Mouse (Mus musculus) splenic B cell, adult 2 months (primary cell): ENCODE results near the gene Hoxa5.

Experiments used
- DNase-seq: peaks from one replicate; pipeline ENCODE4 v3.0.0-alpha.2; 2011; ENCODE audit warnings: low read depth, low spot score
- H3K27me3 ChIP-seq: 2 replicates; pipeline ENCODE4 v1.6.1; 2012; ENCODE audit warnings: mild to moderate bottlenecking, low read length, moderate library complexity, mixed read lengths; ENCODE audit not compliant: control insufficient read depth, poor library complexity, insufficient read depth, severe bottlenecking
- H3K36me3 ChIP-seq: 2 replicates; pipeline ENCODE4 v1.6.1; 2012; ENCODE audit warnings: mild to moderate bottlenecking, low read length, moderate library complexity, mixed read lengths; ENCODE audit not compliant: control insufficient read depth, poor library complexity, insufficient read depth, severe bottlenecking

Gene Hoxa5

DNA sequence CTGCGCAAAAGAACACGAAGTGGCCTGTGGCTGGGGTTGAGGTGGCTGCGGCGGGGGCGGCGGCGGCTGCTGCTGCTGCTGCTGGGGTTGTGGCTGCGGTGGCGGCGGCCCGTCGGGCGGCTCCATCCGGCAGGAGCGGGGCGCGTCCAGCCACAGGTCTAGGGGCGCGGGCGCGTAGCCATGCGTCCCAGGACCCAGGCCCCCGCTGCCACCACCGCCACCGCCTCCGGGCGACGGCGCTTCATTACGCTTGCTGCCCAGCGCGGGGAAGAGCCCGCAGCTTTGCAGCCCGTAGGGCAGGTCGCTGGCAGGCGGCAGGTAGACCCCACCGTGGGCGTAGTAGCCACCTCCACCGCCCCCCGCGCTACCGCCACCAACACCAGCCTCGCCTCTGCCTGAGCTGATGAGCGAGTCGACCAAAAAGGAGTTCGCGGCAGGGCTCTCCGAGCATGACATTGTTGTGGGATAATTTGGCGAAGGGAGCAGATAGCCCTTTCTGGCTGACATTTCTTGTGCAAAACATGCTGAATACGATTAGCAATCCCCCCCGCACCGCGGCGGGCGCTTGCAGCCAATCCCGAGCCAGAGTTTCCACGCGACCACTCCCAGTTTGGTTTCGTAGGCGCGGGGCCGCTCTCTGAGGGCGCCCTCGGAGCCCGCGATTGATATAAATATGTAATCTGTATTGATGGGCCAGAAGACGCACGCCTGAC is 30.2 kb upstream of the Hoxa5 start:
- DNase-seq = no peak
- peaks cover 8% of the 10 kb centered on the region for H3K27me3 ChIP-seq
- H3K36me3 ChIP-seq = no peaks in the 10 kb centered on the region

DNA sequence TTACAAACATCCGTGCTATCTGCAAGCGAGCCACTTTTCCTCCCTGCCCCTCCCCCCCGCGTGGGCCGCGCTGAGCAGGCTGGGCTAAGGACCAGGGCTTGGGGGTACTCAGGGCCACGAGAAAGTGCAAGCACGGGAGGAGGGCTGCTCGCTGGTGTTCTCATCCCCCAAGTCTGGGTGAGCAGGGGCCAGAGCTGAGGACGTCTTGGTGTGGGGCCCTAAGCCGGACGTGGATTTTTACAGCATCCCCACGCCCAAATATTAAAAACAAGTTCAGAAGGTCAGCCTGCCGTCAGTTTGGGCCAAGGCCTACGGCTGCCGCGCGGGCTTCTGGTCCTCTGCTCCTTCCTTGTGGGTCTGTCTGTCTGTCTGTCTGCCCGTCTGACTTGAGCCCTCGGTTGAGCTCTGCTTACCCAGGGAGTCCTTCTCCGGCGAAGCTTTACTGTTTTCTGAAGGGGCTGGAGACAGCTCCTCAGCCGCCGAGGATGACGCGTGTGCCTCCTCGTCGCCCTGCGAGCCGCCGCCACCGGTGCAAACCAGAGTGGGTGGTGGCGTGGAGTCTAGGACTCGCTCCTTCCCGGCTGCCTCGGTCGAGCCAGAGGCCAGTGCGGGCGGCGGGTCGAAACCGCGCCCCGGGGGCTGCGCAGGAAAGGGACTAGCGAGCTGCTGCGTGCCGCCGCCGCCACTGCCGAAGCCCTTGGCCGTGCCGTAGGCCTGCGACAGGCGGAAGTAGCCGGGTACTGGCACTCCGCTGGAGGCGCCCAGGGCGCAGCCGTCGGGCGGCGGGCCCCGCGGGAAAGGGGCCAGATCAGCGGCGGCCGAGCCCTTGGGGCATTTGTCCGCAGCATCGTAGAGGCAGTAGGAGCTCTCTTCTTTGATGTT is 29.4 kb upstream of the Hoxa5 start:
- H3K27me3 ChIP-seq = peaks cover 10% of the 10 kb centered on the region
- peak; percentile 39 for DNase-seq
- H3K36me3 ChIP-seq = no peaks in the 10 kb centered on the region

DNA sequence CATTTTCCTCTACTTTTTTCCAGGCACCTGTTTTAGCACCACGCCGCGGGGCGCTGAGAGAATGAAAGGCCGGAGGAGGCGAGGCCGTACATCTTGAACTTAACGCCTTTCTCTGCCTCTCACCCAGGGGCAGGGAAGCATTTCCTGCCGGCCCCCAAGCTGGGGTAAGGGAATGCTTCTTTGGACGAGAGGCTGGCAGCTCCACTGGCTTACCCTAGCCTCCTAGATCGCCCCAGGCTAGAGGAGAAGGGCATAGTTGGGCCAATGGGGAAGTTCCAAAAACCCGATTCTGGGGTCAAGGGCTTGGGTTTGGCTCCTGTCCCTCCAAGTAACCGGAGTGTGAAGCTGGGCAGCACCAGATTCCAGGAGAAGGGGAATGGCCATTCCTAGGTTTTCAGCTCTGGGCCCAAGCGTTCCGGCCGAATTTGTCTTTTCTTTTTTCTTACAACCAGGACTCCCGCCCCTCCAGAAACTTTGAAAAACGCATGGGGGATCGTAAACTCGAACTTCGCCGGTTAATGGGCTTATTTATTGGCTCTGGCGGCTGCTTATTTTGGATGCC is 28.7 kb upstream of the Hoxa5 start:
- Histone ChIP-seq H3K36me3 (no peaks in the 10 kb centered on the region), H3K27me3 (peaks cover 10% of the 10 kb centered on the region)
- no peak for DNase-seq

DNA sequence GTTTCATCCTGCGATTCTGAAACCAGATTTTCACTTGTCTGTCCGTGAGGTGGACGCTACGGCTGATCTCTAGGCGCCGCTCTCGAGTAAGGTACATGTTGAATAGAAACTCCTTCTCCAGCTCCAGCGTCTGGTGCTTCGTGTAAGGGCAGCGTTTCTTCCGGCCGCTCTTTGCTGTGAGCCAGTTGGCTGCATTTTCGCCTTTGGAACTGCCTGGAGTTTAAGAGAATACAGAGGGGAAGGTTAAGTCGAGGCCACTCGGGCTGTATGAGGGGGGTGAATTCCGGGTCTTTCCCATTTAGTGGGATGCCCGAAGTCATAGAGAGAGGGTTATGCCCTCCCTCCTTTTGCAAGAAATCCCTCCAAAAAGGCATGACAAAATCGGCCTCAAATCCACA is 28.2 kb upstream of the Hoxa5 start:
- H3K36me3 ChIP-seq = no peaks in the 10 kb centered on the region
- H3K27me3 ChIP-seq = peaks cover 10% of the 10 kb centered on the region
- peak; percentile 44 for DNase-seq

DNA sequence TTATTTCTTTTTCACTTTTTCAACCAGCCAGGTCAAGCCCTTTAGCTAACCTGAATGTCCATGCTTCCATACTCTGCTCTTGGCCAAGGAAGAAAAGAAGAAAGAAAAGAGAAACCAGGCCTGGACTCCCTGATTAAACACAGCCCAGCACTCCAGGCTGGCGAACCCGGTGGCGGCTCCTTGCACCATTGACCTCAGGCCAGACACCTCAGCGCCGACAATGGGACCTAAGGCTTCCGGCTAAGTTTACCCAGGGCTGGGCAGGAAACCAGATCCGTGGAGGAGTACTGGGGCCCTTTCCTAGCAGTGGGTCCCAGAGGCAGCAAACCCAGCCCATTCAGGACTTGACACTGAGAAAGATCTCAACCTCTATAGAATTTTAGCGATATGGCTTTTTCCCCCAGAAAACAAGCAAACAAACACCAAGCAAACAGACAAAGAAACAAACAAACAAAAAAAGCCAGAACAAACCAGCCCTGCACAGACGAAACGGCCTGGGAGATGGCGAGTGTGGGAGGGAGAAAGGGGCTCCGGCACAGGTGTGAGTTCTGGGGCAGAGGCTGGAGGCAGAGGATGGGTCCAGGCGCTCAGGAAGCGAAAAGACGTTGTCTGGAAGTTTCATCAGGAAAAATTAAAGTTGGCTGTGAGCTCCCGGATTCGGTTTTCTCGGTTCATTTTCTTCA is 27.6 kb upstream of the Hoxa5 start:
- Histone ChIP-seq H3K27me3 (peaks cover 10% of the 10 kb centered on the region), H3K36me3 (no peaks in the 10 kb centered on the region)
- no peak for DNase-seq

DNA sequence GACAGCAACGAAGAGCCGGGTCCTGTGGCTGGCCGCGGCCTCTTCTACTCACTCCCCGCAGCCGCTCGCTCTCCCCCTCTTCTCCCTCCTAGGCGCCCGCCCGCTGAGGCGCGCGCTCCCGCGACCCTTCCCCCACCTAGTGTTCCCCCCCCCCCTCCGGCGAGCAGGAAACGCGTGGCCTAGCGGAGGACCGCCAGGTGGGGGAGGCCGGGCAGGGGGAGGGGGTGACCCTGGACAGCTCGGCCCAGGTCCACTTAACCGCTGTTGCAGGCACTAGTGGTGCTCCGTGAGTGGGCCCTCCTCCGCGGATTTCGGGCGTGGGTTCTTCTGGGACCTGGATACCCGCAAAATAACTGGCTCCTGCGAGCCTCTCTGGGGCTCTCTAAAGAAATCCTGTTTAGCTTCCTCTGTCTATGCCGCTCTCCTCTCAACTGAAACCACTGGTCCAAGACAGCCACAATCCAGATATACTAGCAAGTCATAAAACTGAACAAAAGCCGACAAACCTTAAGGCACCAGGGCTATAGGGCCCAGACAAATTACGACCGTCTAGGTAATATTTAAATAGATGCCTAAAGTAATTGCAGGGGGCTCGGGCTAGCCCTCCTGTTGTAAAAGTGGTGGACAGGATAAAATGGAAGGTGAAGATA is 26.3 kb upstream of the Hoxa5 start, which contains the start of gene Hoxa9:
Hoxa9 (minus strand) TSS at position 574 of the 650 bp plus-strand sequence.
- Histone ChIP-seq H3K27me3 (peaks cover 10% of the 10 kb centered on the region), H3K36me3 (no peaks in the 10 kb centered on the region)
- DNase-seq = peak; percentile 15

DNA sequence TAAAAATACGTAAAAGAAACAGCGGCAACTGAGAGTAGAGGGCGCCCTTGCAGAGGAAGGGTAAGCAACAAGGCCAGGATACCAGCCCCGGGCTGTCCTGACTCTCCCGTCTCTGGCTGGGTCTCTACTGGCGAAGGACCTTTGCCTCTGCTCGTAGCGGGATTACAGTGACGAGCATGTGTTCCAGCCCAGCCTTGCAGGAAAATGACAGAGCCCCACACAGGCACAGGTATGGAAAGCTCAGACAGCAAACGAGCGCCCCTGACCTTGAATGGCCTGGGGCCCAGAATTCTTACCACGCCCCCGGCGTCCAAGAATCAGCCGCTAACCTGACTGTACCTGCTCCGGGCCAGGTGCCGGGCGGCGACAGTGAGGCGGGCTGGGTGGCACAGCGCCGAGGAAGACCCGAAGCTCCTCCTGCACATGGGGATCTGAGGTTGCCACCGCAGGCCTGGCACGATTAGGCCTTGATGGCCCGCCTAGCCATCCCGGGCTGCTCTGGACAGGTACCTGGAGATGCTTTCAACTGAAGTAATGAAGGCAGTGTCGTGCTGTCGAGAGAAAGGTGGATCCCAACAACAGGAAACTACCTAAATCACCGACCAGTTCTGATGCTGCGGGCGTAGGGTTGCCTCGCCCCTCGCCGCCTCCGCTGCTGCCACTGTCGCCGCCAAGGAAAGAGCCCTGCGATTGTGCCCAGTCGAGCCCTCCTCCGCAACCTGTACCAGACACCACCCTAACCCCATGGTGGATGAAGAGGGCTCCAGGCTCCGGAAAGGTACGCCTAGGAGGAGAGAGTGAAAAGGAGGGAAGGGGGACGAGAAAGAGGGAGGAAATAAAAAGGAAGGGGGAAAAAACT is 25.4 kb upstream of the Hoxa5 start:
- DNase-seq = peak; percentile 29
- no peaks in the 10 kb centered on the region for H3K36me3 ChIP-seq

DNA sequence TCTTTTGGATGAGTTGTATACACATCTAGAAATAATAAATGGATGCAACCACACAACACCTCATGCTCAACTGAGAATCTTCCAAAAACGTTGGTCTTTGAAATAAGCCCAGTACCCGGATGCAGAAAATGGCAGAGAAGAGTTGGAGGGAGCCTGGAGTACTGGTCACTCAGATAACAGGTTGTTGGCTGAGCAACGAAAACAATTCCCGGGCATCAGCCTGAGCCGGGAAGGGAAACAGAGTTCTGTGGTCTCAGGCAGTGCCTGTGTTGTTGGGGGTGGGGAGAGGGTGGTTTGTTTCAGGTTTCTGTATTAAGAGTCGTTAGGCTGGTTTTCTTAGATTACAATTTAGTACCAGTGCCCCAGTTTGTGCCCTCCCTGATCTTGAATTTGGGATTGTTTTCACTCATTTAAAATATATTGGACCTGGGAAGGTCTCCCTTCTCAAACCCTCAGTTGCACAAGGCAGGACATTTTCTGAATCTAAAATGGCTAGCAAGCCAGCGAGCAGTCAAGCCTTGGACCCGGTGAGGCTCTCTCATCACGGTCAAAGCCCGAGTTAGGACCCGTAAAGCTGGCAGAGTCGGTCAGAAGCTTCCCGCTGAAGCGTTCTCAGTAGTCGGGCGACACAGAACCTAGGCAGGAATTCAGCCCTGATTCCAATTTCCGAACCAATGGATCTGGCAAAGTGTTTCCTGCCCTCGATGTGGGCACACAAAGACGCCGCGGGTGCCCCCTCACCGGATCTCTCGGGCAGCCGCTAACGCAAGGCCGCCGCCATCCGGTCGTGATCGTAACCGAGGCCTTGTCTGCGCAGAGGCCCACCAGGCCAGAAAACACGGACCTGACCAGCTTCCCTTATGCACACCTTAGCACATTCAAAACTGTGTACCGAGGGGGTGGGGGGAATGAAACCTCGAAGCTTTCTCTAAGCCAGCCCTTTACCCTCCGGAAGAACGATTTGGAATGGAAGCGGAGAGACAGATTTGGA is 24.4 kb upstream of the Hoxa5 start:
- H3K36me3 ChIP-seq = no peaks in the 10 kb centered on the region
- H3K27me3 ChIP-seq = peaks cover 6% of the 10 kb centered on the region
- no peak for DNase-seq

More for the DNA sequence above, 25.4 kb upstream of the Hoxa5 start:
- H3K27me3 ChIP-seq = peaks cover 10% of the 10 kb centered on the region

DNA sequence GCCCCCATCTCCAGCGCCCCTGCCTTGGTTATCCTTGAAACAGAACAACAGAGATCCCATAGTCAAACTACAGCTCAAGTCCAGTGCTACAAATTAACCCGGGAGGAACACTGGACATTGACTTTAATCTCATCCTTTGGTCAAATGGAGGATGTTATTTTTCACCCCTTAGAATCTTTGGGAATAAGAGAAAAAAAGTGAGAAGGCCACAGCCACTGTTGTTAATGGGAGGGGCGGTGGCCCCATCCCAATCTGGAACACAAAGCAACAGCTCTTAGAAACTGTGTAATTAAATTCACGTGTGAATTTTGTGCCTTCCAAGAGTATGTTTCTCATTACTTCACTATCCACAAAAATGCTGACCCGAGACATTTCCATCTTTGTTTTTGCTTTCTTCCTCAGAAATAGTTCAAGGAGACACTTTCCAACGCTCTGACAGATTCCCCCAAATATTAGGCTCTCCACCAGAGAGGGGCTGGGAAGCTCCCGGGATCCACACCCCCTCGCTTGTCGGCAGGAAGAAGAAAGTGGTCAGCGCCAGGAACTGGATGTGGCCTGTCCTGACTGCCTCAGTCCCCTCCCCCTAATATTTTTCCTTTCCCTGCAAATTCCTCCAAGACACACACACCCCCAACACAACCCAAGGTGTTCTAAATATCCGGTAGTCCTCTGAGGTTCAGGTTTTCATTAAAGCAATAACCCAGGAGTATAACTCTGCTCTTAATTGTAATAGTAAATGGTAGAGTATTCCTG is 23.3 kb upstream of the Hoxa5 start:
- Histone ChIP-seq H3K36me3 (no peaks in the 10 kb centered on the region), H3K27me3 (peaks cover 7% of the 10 kb centered on the region)
- no peak for DNase-seq

DNA sequence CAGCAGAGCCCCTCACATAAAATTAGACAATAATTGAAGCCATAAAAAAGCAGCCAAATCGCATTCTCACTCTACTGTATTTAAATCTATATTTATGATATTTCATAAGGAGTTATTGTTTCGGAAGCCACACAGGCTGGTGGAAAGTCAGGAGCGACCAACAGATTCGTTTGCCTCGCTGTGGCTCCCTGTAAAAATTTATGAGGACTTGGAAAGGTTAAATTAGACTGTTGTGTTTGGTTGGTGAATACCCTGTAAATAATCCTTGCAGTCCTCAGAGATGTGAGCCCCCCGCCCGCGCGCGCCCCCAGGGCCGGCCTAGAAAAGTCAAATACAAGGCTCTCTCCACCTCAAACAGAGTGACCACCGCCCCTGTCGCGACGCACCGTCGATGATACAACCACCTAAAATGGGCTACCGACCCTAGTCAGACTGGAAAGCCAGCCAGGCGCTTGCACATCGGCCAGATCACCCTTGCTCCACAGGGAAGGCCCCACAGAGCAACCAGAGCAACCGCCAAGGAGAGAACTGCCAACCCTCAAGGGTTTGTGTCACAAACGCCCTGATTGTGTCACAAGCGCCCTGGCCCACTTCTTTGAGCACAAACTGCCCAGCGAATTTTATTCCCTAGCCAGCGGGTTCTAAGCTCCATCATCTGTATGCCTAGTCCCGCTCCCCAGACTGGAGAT is 22.3 kb upstream of the Hoxa5 start:
- Histone ChIP-seq H3K36me3 (no peaks in the 10 kb centered on the region), H3K27me3 (peaks cover 5% of the 10 kb centered on the region)
- no peak for DNase-seq

DNA sequence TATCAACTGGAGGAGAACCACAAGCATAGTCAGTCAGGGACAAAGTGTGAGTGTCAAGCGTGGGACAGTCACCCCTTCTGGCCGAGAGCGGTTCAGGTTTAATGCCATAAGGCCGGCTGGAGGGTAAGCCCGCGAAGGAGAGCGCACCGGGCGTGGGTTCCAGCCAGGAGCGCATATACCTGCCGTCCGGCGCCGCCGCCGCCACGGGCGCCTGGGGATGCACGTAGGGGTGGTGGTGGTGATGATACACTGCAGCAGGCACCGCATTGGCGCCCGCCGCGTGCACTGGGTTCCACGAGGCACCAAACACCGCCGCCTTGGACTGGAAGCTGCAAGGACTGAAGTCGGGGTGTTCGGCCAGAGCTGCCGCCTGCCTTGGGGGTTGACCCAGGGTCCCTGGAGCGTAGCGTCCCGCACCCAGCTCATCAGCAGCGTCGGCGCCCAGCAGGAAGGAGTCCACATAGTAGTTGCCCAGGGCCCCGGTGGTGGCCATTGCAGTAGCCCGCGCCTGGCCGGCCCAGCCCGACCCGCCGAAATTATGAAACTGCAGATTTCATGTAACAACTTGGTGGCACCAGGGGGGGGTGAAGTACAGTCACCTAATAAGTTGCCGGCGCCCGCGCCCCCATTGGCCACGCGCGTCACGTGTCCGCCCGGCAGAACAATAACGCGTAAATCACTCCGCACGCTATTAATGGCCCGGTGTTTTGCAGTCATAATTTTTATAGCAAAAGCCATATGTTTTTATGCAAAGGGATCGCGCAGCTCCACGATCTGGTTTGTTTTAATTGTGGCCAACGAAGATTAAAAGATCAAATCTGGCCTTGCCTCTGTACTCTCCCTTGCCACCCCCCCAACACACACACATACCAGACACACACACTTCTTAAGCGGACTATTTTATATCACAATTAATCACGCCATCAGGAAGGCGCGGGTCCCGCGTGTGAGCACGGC is 21.5 kb upstream of the Hoxa5 start:
- no peaks in the 10 kb centered on the region for H3K36me3 ChIP-seq
- peaks cover 5% of the 10 kb centered on the region for H3K27me3 ChIP-seq
- no peak for DNase-seq
